Mouse (Mus musculus) left cerebral cortex, adult 9 months (tissue): Measurements from ENCODE around the gene Cdkl1.

ENCODE experiments used
- DNase-seq, 2 experiments: peaks; one replicate each; pipeline ENCODE4 v3.0.0; 2022; ENCODE audit warnings: low spot score in 2 of 2

Cdkl1 gene

GRCm38 (mm10) chr12:69790530-69791505, at the start of gene Cdkl1:
TSS of gene Cdkl1 (minus strand) at chr12:69791267.
- DNase-seq = peak in 1 of 2 experiments; percentile 58

GRCm38 (mm10) chr12:69838376-69838775, 47.3 kb upstream of the Cdkl1 start:
- no peak for DNase-seq

GRCm38 (mm10) chr12:69833982-69834604, 43.0 kb upstream of the Cdkl1 start:
- DNase-seq = peak; percentile 39 to 47

- DNase-seq = no peak
Observed at GRCm38 (mm10) chr12:69831239-69831910, 40.3 kb upstream of the Cdkl1 start.

- DNase-seq = no peak
Observed at GRCm38 (mm10) chr12:69828214-69828613, 37.1 kb upstream of the Cdkl1 start.

GRCm38 (mm10) chr12:69824881-69825597, 34.0 kb upstream of the Cdkl1 start:
- DNase-seq = no peak

GRCm38 (mm10) chr12:69814272-69814671, 23.2 kb upstream of the Cdkl1 start:
- peak in 1 of 2 experiments; percentile 30 for DNase-seq

- DNase-seq = no peak
Observed at GRCm38 (mm10) chr12:69813596-69813995, 22.5 kb upstream of the Cdkl1 start.

- DNase-seq = no peak
Observed at GRCm38 (mm10) chr12:69812986-69813385, 21.9 kb upstream of the Cdkl1 start.

GRCm38 (mm10) chr12:69811976-69812375, 20.9 kb upstream of the Cdkl1 start:
- DNase-seq = no peak

- DNase-seq = no peak
Observed at GRCm38 (mm10) chr12:69809439-69809838, 18.4 kb upstream of the Cdkl1 start.

GRCm38 (mm10) chr12:69807399-69807985, 16.4 kb upstream of the Cdkl1 start:
- DNase-seq = no peak

- no peak for DNase-seq
Observed at GRCm38 (mm10) chr12:69805148-69805547, 14.1 kb upstream of the Cdkl1 start.

GRCm38 (mm10) chr12:69804393-69805070, 13.5 kb upstream of the Cdkl1 start:
- DNase-seq = no peak

- DNase-seq = no peak
Observed at GRCm38 (mm10) chr12:69803196-69803595, 12.1 kb upstream of the Cdkl1 start.

GRCm38 (mm10) chr12:69800586-69800985, 9.5 kb upstream of the Cdkl1 start:
- DNase-seq = no peak

GRCm38 (mm10) chr12:69796311-69796710, 5.2 kb upstream of the Cdkl1 start:
- DNase-seq = no peak

- peak in 1 of 2 experiments; percentile 51 for DNase-seq
Observed at GRCm38 (mm10) chr12:69789766-69790529, 1.1 kb downstream of the Cdkl1 start.

- no peak for DNase-seq
Observed at GRCm38 (mm10) chr12:69788380-69788779, 2.7 kb downstream of the Cdkl1 start.

GRCm38 (mm10) chr12:69785471-69785870, 5.6 kb downstream of the Cdkl1 start:
- no peak for DNase-seq
